Comparison of ENCODE assay signal across 18 mouse cellular contexts in the genomic region with DNA sequence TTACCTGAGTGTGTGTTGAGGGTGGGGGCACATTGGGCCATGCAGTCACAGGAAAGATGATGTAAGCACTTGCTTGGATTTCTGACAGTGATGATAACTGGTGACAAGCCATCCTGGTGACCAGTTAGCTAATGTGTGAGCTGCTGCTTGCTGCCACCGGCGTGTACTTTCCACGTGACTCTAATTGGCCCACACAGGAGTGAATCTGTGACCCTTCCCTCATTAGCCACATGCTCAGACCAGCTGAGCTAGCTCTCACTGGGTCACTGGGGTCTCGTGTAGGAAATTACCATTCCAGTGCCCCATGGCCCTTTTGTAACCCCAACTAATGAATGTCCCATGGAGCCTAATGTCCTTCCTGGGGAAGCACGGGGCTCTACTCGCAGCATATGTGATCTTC. TPM values are rescaled to one million over a fixed set of nuclear protein-coding genes. Genes with fewer than 3 reads are reported as not detected.
DNase-seq lines count a peak whose midpoint lies in the region; ATAC-seq lines count a peak whose summit lies in the region.
"Had no signal": no experiment of that assay in that cellular context is flagged by ENCODE, and none has a peak within 500 bp of the region (broad histone marks: within the 10 kb centered on the region; RNA-seq: fewer than 3 reads in every experiment).

No protein-coding gene starts in this region.

- H3K4me3 ChIP-seq in hindbrain, embryonic 12.5 days = no peak overlapping the region
- no peak overlapping the region for H3K4me3 ChIP-seq in hindbrain, embryonic 14.5 days (replicated peaks; ENCODE audit: low read length)
- no peak overlapping the region for H3K4me3 ChIP-seq in embryonic facial prominence, embryonic 12.5 days
- no peak overlapping the region for H3K4me3 ChIP-seq in midbrain, embryonic 13.5 days (replicated peaks)
- H3K4me3 ChIP-seq in kidney, embryonic 14.5 days (ENCODE audit: low read length) = no peak overlapping the region
- H3K4me3 ChIP-seq: kidney, embryonic 15.5 days; stomach, embryonic 15.5 days had no signal

- no peak overlapping the region for H3K27ac ChIP-seq in hindbrain, embryonic 12.5 days
- no peak overlapping the region for H3K27ac ChIP-seq in hindbrain, embryonic 14.5 days
- H3K27ac ChIP-seq in embryonic facial prominence, embryonic 12.5 days = no peak overlapping the region
- H3K27ac ChIP-seq in midbrain, embryonic 13.5 days = peak overlapping the region; percentile 77
- no peak overlapping the region for H3K27ac ChIP-seq in kidney, embryonic 14.5 days (ENCODE audit: low read depth, low read length)
- H3K27ac ChIP-seq: kidney, embryonic 15.5 days; stomach, embryonic 15.5 days had no signal

- H3K27me3 ChIP-seq in hindbrain, embryonic 12.5 days = no peaks in the 10 kb centered on the region
- no peaks in the 10 kb centered on the region for H3K27me3 ChIP-seq in hindbrain, embryonic 14.5 days (ENCODE audit: control insufficient read depth, insufficient read depth, low read length)
- no peaks in the 10 kb centered on the region for H3K27me3 ChIP-seq in embryonic facial prominence, embryonic 12.5 days
- H3K27me3 ChIP-seq in midbrain, embryonic 13.5 days = no peaks in the 10 kb centered on the region
- H3K27me3 ChIP-seq in kidney, embryonic 14.5 days (ENCODE audit: control insufficient read depth, insufficient read depth, low read length) = no peaks in the 10 kb centered on the region
- H3K27me3 ChIP-seq: kidney, embryonic 15.5 days; stomach, embryonic 15.5 days had no signal

- no peak overlapping the region for H3K9ac ChIP-seq in hindbrain, embryonic 12.5 days
- H3K9ac ChIP-seq in hindbrain, embryonic 14.5 days = no peak overlapping the region
- H3K9ac ChIP-seq in embryonic facial prominence, embryonic 12.5 days = no peak overlapping the region
- H3K9ac ChIP-seq in midbrain, embryonic 13.5 days (replicated peaks) = no peak overlapping the region
- no peak overlapping the region for H3K9ac ChIP-seq in kidney, embryonic 14.5 days (ENCODE audit: low read depth, low read length)
- H3K9ac ChIP-seq: kidney, embryonic 15.5 days; lung, embryonic 14.5 days; stomach, embryonic 15.5 days had no signal

- H3K9me3 ChIP-seq in hindbrain, embryonic 12.5 days (replicated peaks) = no peaks in the 10 kb centered on the region
- no peaks in the 10 kb centered on the region for H3K9me3 ChIP-seq in hindbrain, embryonic 14.5 days (ENCODE audit: control insufficient read depth, low read length)
- H3K9me3 ChIP-seq in embryonic facial prominence, embryonic 12.5 days = no peaks in the 10 kb centered on the region
- H3K9me3 ChIP-seq in midbrain, embryonic 13.5 days = no peaks in the 10 kb centered on the region
- no peaks in the 10 kb centered on the region for H3K9me3 ChIP-seq in kidney, embryonic 14.5 days (ENCODE audit: control insufficient read depth, low read length)
- H3K9me3 ChIP-seq: kidney, embryonic 15.5 days; stomach, embryonic 15.5 days had no signal

- ATAC-seq in hindbrain, embryonic 12.5 days (ENCODE audit: low FRiP score) = 0 out of 2 replicates have a peak, but pooled peaks have one; percentile 16
- ATAC-seq in hindbrain, embryonic 14.5 days (ENCODE audit: low FRiP score) = no peak
- ATAC-seq in embryonic facial prominence, embryonic 12.5 days (ENCODE audit: insufficient number of reproducible peaks, insufficient read depth, low FRiP score, low TSS enrichment) = 0 out of 2 replicates have a peak, but pooled peaks have one; percentile 52
- ATAC-seq in midbrain, embryonic 13.5 days = peak; percentile 9; the same call in 1 of the 2 replicates
- no peak for ATAC-seq in kidney, embryonic 14.5 days (ENCODE audit: low FRiP score, low TSS enrichment)
- ATAC-seq: activated CD4-positive, CD25-positive, alpha-beta regulatory T cell, adult 4 months had no signal

- peaks cover 7% of the 10 kb centered on the region; the same call in 1 of the 2 replicates for H3K36me3 ChIP-seq in hindbrain, embryonic 12.5 days
- H3K36me3 ChIP-seq in hindbrain, embryonic 14.5 days (replicated peaks; ENCODE audit: control insufficient read depth, insufficient read depth) = peaks cover 12% of the 10 kb centered on the region
- peaks cover 8% of the 10 kb centered on the region; the same call in 1 of the 2 replicates for H3K36me3 ChIP-seq in embryonic facial prominence, embryonic 12.5 days
- peaks cover 11% of the 10 kb centered on the region for H3K36me3 ChIP-seq in midbrain, embryonic 13.5 days
- H3K36me3 ChIP-seq in kidney, embryonic 14.5 days (ENCODE audit: control insufficient read depth, insufficient read depth, low read length) = peaks cover 4% of the 10 kb centered on the region
- H3K36me3 ChIP-seq: stomach, embryonic 15.5 days had no signal

- H3K4me2 ChIP-seq in hindbrain, embryonic 12.5 days (replicated peaks) = no peak overlapping the region
- no peak overlapping the region for H3K4me2 ChIP-seq in hindbrain, embryonic 14.5 days (replicated peaks)
- H3K4me2 ChIP-seq in embryonic facial prominence, embryonic 12.5 days (replicated peaks) = no peak overlapping the region
- H3K4me2 ChIP-seq in midbrain, embryonic 13.5 days (replicated peaks) = no peak overlapping the region
- no peak overlapping the region for H3K4me2 ChIP-seq in kidney, embryonic 14.5 days (replicated peaks; ENCODE audit: low read depth, low read length)
- H3K4me2 ChIP-seq: kidney, embryonic 15.5 days; liver, embryonic 11.5 days; lung, embryonic 14.5 days; stomach, embryonic 15.5 days had no signal

- H3K4me1 ChIP-seq in hindbrain, embryonic 12.5 days = peaks cover 18% of the 10 kb centered on the region
- peaks cover 14% of the 10 kb centered on the region for H3K4me1 ChIP-seq in hindbrain, embryonic 14.5 days (replicated peaks; ENCODE audit: control insufficient read depth, insufficient read depth, low read length)
- peaks cover 10% of the 10 kb centered on the region; the same call in 1 of the 2 replicates for H3K4me1 ChIP-seq in embryonic facial prominence, embryonic 12.5 days
- peaks cover 36% of the 10 kb centered on the region for H3K4me1 ChIP-seq in midbrain, embryonic 13.5 days (replicated peaks)
- peaks cover 5% of the 10 kb centered on the region; the same call in 1 of the 2 replicates for H3K4me1 ChIP-seq in kidney, embryonic 14.5 days (ENCODE audit: control insufficient read depth, insufficient read depth, low read length)

- 48% methylated on average over 6 of the region's 6 CpGs for WGBS in hindbrain, embryonic 12.5 days
- 38% methylated on average over 6 of the region's 6 CpGs for WGBS in hindbrain, embryonic 14.5 days
- 30% methylated on average over 6 of the region's 6 CpGs for WGBS in embryonic facial prominence, embryonic 12.5 days
- WGBS in midbrain, embryonic 13.5 days = 47% methylated on average over 6 of the region's 6 CpGs
- 75% methylated on average over 6 of the region's 6 CpGs for WGBS in kidney, embryonic 14.5 days

- DNase-seq in hindbrain, embryonic 14.5 days (ENCODE audit: low spot score) = no peak
- DNase-seq in retina, postnatal 1 day = peak; percentile 77
- DNase-seq in layer of hippocampus, adult 9-11 months = no peak
- DNase-seq: adrenal gland, postnatal 14 days; cerebellum, adult 8-10 months; gastrocnemius, postnatal 25 days; layer of hippocampus, postnatal 36 days; left cerebral cortex, postnatal 4 days; lung, embryonic 14.5 days; lung, postnatal 4 days had no signal

RNA-seq across cellular contexts. Expression of a gene that starts 19.3 kb away (rescaled TPM):
- 16.9 and 17.3 TPM in 2 replicates for polyA plus RNA-seq in hindbrain, embryonic 12.5 days (2016; fragmentation: Nextera tagmentation; extraction: Ambion mirVana)
- polyA plus RNA-seq in hindbrain, embryonic 14.5 days (2014; fragmentation: Nextera tagmentation; extraction: Ambion mirVana) = 30.5 and 36.2 TPM in 2 replicates
- 9.3 and 11.0 TPM in 2 replicates for polyA plus RNA-seq in embryonic facial prominence, embryonic 12.5 days (2016; fragmentation: Nextera tagmentation; extraction: Ambion mirVana)
- polyA plus RNA-seq in midbrain, embryonic 13.5 days (2015; fragmentation: Nextera tagmentation; extraction: Ambion mirVana) = 15.7 and 16.9 TPM in 2 replicates
- 6.0 and 8.8 TPM in 2 replicates for polyA plus RNA-seq in kidney, embryonic 14.5 days (2014; fragmentation: Nextera tagmentation; extraction: Ambion mirVana)

RNA-seq across cellular contexts. Expression of a gene that starts 29.9 kb away (rescaled TPM):
- 11.9 and 14.7 TPM in 2 replicates for polyA plus RNA-seq in hindbrain, embryonic 12.5 days (2016; fragmentation: Nextera tagmentation; extraction: Ambion mirVana)
- polyA plus RNA-seq in hindbrain, embryonic 14.5 days (2014; fragmentation: Nextera tagmentation; extraction: Ambion mirVana) = 8.7 and 9.4 TPM in 2 replicates
- polyA plus RNA-seq in embryonic facial prominence, embryonic 12.5 days (2016; fragmentation: Nextera tagmentation; extraction: Ambion mirVana) = 12.8 and 13.5 TPM in 2 replicates
- 12.3 and 13.8 TPM in 2 replicates for polyA plus RNA-seq in midbrain, embryonic 13.5 days (2015; fragmentation: Nextera tagmentation; extraction: Ambion mirVana)
- polyA plus RNA-seq in kidney, embryonic 14.5 days (2014; fragmentation: Nextera tagmentation; extraction: Ambion mirVana) = 15.9 and 16.6 TPM in 2 replicates

RNA-seq across cellular contexts. Expression of a gene that starts 54.7 kb away (rescaled TPM):
- polyA plus RNA-seq in hindbrain, embryonic 12.5 days (2016; fragmentation: Nextera tagmentation; extraction: Ambion mirVana) = 0.14 and 0.25 TPM in 2 replicates
- polyA plus RNA-seq in hindbrain, embryonic 14.5 days (2014; fragmentation: Nextera tagmentation; extraction: Ambion mirVana) = 0.08 and 0.09 TPM in 2 replicates
- 0.33 and 0.43 TPM in 2 replicates for polyA plus RNA-seq in embryonic facial prominence, embryonic 12.5 days (2016; fragmentation: Nextera tagmentation; extraction: Ambion mirVana)
- 0.05 TPM in 1 of 2 replicates, not detected in the other for polyA plus RNA-seq in midbrain, embryonic 13.5 days (2015; fragmentation: Nextera tagmentation; extraction: Ambion mirVana)
- 0.16 TPM in 2 replicates for polyA plus RNA-seq in kidney, embryonic 14.5 days (2014; fragmentation: Nextera tagmentation; extraction: Ambion mirVana)
- polyA plus RNA-seq: activated CD4-positive, CD25-positive, alpha-beta regulatory T cell, adult 4 months had no signal

Comparison
In these comparisons a context has a peak if more than half of its experiments do, and no peak if none do; other contexts are left out.
1. ATAC-seq: peak in hindbrain, embryonic 12.5 days (single experiment), embryonic facial prominence, embryonic 12.5 days (single experiment) and midbrain, embryonic 13.5 days (single experiment); none in hindbrain, embryonic 14.5 days (single experiment) and kidney, embryonic 14.5 days (single experiment).